Mouse (Mus musculus) urinary bladder, postnatal 25 days (tissue): ENCODE results near the gene Ugt2b35.
"Not testable (repeated sequence)": the region's sequence is repeated elsewhere in the genome, so short reads cannot be mapped to it uniquely, and the experiment has no call there.

Experiments used
- DNase-seq: peaks from one replicate; pipeline ENCODE4 v3.0.0; 2022; ENCODE audit warnings: low spot score

Ugt2b35 gene

DNA sequence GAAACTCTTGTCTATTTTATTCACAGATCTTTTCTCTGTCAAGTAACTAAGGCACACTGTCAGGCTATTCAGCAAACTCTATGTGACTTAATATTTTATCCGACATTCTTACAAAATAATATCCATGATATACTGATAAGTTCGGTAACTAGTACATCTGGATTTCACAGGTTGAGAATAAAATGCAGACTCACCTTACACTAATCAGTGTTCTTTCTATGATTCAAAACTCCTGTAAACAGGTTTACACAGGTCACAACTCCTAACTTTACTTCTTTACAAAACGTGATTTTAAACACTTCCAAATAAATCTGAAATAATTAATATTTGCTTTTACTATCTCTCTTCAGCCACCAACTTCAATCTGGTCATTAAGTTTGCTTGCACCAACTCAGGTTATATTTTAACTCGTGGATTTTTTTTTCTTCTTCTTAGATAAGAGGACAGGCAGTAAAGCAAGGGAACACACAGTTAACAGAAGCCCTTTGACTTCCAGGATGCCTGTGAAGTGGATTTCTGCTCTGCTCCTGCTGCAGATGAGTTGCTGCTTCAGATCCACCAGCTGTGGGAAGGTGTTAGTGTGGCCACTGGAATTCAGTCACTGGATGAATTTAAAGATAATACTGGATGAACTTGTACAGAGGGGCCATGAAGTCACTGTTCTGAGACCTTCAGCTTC, at the start of gene Ugt2b35:
Ugt2b35 (plus strand) TSS at position 466 of the 679 bp plus-strand sequence.
- DNase-seq, result no peak

DNA sequence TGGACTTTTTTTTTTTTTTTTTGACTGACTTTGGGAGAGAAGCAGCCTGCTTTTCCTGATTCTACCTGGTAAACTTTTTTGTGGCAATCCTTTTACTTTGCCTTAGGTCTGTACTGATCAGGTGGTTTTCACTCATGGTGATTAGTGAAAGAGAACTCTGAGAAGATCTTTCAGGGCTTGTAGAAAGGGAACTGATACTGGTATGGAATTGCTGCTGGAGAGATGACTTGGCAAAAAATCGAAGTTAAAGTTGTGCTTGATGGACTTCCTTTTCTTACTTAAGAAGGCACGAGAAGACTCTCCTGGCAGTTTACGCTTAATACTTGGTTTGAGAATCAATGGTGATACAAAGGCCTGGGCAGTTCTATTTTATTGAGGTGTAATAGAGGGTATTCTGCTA, 40.2 kb upstream of the Ugt2b35 start:
- no peak for DNase-seq

DNA sequence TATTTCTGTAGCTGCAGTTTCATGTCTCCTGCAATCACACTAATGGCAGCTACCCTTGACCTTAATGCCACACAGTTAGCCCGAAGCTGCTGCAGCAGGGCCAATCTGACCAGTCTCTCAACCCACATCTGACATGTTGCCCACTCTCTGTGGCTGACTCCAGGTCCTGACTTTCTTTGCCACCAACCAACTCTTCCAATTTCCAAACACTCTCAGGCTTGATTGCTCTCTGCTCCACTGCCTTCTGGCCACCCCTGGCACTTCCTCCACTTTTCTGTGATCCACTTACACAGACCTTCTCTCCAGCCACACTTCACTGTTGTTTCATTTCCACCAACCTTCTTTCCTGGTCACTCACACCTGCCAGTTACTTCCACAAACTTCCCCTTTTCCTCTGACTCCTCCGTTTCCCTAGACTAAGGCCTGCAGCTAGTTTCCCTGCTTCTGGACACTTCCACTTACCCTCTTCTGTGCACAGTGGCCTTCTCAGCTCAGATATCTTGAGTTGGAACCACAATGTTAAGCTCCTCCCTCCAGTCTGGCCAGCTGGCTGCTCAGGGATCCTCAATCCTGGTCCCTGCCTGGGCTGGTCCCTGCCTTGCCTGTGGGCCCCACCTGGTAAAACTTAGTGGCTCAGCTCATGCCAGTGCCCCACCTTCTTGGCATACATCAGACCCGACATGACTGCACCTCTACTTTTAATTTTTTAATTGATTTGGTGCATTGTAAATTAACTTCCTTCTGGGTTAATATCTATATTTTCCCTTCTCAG, 38.9 kb upstream of the Ugt2b35 start:
- DNase-seq, result no peak

DNA sequence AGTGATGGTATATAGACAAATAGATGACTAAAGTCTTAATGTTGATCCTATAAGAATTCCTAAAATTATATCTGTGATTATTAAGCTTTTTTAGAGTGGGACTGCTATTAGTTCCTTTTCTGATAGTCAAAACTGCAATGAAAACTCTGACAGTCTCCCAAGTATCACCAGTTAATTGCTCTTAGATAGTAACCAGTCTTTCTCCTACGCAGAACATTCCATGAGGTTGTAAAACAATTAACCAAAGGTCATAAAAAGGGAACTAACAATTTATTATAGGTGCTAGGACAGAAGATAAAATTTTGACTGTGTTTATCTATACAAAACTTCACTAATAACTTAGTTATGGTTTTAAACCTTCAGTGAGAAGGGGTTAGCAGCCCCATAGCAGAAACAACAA, 37.8 kb upstream of the Ugt2b35 start:
- not testable (repeated sequence) for DNase-seq

DNA sequence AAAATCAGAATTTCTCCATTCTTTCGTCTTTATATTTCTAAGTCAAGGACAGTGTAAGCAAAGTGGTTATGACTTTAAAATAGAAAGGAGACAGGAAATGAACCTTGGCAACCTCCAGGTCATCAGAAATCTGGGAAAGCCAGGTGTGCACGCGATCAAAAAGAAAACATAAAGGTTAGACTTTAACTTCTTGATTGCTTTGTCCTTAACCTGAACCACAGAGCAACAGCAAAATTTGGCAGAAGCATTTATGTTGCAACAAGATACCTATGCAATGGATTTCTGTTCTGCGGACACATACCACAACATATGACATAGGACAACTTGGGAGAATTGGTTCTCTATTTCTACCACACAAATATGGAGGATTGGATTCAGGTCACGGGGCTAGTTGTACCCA, 33.4 kb upstream of the Ugt2b35 start:
- not testable (repeated sequence) for DNase-seq

DNA sequence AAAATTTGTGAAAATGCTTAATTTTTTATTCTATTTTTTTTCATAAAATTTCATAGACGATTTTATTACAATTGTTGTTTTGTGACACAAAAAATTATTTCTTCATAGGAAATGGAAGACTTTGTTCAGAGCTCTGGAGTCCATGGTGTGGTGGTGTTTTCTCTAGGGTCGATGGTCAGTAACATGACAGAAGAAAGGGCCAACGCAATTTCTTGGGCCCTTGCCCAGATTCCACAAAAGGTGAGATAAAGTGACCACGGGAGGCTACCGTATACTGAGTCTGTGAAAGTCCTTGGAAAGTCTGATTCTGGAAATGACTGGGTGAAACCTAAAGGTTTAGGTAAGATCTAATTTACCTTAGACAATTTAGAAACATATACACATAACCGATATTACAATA, 4.1 kb downstream of the Ugt2b35 start:
- no peak for DNase-seq

DNA sequence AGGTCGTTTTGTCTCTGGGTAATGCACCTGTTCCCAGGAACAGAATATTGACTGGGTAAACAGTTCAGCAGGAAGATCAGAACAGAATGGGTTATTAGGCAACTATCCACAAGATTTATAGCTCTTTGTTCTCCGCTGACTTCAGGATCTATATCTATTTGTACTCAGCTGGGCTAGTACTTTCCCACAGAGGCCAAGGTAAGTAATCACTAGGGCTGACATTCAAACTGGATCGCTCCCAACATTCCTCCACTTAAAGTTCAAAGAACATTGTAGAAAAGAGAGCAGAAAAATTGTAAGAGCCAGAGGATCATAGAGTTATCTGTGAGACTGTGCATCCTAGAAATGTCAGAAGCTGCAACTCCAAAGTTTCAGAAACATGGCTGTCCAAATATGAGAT, 14.8 kb downstream of the Ugt2b35 start:
- DNase-seq, result no peak

DNA sequence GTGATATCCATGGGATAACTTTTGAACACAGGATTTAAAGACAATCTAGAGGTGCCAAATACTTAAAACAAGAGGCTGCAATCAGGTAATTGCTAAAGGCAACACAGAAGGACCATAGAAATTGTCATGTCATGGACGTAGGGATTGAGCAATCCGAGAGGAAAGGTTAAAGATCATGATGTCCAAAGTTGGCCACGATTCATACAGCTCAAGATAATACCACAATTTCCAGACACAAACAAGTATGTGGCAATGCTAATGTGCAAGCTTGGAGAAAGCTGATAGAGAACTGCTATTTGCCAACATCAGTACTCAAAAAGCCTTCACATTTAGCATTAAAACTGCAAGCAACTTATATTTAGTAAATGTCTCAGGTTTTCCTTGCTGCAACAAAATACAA, 26.7 kb downstream of the Ugt2b35 start:
- DNase-seq, result no peak

DNA sequence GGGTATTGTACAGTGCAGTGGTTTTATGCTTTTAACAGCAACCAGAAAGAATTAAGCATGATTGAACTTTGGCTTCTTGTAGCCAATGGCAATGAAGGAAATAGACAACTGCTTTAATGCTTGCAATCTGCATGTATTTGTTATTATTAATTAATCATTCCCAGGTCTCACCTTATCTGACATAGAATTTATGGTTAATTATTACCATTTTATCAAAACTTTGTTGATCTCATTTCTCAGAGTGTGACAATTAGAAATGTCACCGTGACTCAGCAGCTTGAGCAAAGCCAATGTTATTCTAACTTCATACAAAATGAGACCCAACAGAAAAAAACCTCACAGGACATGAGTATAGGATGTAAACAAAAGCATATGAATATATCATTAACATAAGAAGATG, 30.0 kb downstream of the Ugt2b35 start:
- no peak for DNase-seq
